Mouse (Mus musculus): ENCODE measurements around the gene Anp32a.

Anp32a gene

DNA sequence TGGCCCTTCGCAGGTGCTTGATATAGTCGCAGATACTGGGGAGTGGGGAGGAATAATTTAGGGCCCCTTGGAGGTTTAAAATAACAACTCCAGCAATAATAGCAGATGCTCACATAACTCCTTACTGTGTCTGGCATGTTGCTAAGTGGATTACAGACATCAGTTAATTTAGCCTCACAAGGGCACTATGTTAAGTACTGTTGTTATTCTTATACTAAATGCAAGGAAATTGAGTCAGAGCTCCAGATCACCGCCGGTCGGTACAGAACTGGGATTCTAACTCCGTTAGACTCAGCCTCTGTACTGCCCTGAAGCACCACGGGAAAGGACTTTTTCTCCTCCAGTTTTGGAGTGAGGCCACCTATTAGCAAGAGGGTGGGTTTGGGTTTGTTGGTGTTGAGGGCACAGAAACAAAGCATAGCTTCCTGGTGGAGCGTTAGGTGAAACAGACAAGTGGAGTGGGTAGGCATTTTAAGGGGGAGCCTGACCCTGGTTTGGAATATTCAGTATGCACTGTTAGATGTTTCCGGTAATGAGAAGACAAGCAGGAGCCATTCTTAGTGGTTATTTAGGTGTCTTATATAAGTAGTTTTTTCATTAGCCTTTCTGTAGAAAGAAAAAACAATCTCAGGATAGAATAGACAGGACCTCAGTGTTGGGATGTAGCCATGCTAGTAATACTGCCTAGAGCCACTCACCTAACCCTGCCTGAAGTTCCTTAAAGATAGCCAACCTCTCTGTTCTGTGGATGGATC, 4.7 kb downstream of the Anp32a start:
- CTCF ChIA-PET = interaction anchor here (0.9 kb wide), 1 partner anchor 30 kb away, joined by 3 read pairs; no protein-coding TSS in a partner anchor

DNA sequence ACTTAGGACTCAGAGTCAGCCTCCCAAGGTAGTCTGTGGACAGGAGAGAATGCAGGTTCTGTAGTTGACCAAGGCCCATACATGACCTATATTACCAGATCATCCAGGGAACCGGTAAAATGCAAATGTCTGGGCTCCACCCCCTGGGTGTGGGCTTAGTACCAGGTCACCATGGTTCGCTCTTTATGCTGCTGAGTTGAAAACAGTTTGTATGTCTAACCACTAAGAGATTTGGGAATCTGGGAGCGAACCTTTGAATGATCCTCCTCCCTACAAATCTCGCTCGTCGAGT, 5.2 kb downstream of the Anp32a start:
- CTCF ChIA-PET = interaction anchor here (0.6 kb wide), 1 partner anchor 34 kb away, joined by 3 read pairs; no protein-coding TSS in a partner anchor

DNA sequence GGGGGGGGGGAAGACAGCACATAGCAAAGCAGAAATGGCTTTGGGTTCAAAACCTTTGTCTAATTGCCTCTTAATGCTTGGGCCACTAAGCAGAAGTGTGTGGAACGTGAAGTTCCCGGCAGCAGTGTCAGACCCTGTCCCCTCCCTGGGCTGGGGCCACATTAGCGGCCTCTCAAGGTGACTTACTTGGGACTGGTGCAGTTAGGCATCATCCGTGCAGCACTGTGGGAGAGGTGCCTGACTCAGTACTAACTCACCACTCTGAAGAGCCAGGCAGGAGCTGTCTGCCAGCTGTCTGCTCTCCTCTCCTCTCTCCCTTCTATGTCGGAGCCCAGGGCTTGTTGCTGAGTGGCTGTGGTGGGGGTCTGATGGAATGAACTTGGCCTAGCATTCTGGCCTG, 6.1 kb downstream of the Anp32a start:
- CTCF ChIA-PET = interaction anchor here (0.6 kb wide), 2 partner anchors 33 to 38 kb away, joined by 3 read pairs; no protein-coding TSS in a partner anchor

DNA sequence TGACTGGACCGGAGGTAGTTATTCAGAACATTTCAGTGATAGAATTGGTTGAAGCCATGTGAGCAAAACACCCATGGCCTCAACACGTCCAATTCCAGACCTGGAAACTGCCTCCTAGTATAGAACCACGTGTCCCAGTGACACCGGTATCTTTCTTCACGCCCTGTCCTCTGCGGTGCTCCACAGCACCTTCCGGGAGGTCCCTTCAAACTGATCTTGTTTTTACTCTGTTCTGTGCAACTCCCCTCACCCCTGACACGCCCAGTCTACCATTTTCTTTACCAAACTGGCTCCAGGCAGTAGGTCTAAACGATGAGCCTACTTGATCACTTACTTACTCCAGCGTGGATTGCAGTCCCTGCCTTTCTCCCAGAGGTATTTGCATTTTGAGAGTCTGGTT, 7.0 kb downstream of the Anp32a start:
- CTCF ChIA-PET = no interaction called here

DNA sequence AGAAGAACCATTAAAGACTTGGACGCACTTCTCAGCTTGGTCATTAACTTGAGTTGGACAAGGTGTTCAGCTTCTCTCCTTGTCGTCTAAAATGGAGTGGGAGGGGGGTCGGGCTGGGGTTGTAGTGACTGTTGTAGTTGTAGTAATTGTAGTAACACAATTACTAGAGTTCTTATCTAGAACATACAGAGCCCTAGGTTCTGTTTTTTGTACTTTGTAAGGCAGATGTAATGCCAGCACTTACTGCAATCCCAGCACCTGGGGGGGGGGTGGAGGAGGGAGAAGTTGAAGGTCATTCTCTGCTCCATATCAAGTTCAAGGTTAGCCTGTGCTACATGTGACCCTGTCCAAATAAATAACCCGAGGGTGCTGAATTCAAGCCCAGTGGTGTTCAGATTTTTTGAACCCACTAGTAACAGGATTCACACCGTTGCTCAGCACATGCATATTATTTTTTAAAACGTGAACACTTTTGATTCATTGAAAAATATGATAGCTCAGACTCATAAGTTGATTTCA, 7.4 kb downstream of the Anp32a start:
- CTCF ChIA-PET = no interaction called here

DNA sequence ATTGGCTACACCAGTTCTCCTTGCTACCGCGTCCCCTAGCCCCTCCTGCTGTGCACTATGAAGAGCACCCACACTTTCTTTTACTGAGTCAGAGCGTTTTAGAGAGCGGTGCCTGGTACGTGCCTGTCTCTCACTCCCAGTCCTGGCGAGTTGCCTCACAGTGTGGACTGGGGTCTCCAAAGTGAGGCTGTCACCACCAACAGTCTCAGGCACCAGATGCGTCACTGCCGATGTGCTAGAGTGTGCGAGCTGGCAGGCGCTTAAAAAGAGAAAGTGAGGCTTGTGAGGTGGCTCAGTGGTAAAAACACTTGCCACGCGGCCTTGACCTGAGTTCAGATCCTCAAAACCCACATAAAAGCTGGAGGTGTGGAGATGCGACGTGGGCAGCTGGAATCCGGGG, 8.2 kb downstream of the Anp32a start:
- CTCF ChIA-PET = interaction anchor here (0.6 kb wide), 2 partner anchors 21 to 39 kb away, joined by 3 read pairs; no protein-coding TSS in a partner anchor

DNA sequence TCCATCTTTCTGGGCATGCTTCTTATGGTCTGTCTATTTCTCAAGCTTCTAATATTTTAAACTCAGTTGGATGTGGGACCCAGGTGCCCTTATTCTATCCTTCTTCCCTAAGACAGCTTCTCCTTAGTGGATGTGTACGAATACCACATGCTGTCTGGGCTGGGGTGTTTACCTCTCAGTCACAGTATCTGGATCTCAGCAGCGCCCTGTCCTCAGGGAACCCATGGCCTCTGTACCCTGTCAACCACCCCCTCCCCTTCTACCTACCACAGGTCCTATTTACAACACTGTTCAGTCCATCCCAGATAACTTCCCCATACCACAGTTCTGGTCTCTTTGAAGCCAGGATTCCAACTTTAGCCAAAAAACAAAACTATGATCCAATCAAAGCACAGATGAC, 9.6 kb downstream of the Anp32a start:
- CTCF ChIA-PET = interaction anchor here (0.6 kb wide), 1 partner anchor 25 kb away, joined by 8 read pairs; no protein-coding TSS in a partner anchor

DNA sequence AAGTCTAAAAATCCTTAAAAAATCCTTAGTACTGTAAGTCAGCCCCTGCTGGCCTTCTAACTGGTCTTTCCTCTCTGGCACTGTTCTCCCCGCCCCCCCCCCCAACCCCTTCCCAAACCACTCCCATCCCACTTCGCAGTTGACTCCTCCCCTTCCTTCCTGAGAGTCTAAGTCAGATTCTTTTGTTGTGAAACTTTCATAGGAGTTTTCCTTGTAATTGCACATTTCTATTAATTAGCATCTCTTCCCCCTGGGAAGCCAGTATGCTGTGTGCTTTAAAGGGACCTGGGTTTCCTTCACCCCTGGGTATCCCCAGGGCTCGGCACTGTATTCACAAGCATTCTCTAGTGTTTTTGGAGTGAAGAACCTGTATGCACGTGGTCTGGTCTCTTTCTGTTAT, 10.1 kb downstream of the Anp32a start:
- CTCF ChIA-PET = interaction anchor here (0.6 kb wide), 1 partner anchor 25 kb away, joined by 8 read pairs; no protein-coding TSS in a partner anchor

DNA sequence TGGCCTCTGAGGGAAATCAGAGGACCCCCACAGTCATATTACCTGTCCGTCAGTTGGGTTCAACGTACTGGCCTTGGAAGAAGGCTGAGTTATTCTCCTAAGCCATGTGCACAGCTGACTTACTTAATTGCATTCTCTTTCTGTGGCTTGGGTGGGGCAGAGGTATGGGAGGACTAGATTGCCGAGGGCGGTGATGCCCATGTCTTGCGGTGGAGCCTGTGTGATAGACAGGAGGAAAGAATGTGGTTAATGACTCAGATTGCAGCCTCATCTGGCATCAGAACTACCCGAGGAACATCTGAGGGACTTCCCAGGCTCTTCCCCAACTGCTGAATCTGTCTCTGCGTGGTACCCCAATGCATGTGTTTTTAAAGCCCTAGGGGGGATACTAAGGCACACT, 12.7 kb downstream of the Anp32a start:
- CTCF ChIA-PET = interaction anchor here (1.0 kb wide), 1 partner anchor 9 kb away, joined by 12 read pairs; no protein-coding TSS in a partner anchor

DNA sequence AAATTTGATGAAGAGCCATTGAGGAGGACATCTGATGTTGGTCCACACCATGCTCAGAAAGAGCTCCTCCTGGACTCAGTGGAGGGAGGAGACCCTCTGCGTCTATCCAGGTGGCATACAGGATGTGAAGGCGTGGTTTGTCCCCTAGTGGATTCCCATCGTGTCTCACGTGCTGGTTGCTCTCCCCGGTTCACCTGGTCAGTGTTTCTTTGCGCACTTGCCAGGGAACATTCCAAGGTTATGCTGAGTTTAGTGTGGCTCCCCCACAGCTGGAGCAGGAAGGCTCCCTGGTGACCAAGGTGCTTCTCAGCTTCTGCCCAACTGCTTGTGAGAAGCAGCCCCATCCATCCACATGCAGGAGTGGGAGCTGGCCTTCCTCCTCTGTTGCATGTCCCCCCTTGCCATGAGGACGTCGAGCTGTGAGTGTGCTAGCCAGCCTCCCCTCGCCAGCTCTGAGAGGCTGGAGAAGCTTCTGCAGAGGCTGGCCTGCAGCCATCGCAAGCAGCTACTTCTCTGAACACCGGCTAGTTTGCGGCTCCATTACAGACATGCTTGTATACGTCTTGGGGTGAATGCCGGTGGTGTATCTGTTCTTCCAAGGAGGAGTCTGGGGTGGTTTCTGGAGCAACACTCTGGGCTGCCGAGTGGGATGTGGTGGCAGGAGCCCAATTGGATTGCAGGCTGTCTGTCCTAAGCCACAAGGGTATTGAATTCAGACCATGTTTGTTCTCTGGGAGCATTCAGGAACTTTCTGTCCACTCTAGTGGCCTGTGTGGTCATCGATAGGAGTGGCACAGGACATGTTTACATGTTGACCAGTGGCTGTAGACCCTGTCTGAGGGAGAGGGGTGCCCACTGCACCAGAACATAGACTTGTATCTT, 14.0 kb downstream of the Anp32a start:
- CTCF ChIA-PET = no interaction called here

DNA sequence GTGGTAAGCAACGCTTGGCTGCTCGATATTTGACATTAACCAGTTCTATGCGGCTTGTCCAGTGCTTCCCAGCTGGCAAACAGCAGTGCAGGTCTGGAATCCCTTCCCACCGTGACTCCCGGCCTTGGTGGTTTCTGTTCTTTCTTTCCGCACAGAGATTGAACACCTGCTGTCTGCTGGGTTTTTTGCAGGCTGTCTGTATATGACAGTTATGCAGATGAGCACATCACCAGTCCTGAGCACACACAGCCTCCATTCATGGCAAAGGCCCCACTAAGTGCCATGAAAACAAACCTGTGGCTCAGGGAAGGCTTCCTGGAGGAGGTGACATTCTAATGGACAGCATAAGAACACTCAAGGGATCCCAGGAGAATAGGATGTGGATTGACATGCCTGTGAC, 14.7 kb downstream of the Anp32a start:
- CTCF ChIA-PET = no interaction called here

DNA sequence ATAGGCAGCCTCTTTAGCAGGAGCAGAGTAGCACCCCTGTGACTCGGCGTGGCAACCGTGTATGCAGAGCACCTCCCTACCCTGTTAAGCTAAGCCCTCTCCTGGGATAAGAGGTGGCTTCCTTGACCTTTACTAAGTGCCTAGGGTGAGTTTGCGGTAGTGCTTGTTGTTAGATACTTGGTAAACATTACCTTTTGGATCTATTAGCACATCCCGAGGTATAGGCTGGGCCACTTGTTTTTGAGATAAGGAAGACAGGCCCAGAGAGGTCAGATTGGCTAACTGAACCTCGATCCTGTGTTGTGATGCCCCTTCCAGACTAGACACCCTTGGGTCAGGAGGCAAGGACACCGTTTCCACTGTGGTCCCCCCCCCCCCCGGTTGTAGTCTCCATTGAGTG, 16.5 kb downstream of the Anp32a start:
- CTCF ChIA-PET = no interaction called here

DNA sequence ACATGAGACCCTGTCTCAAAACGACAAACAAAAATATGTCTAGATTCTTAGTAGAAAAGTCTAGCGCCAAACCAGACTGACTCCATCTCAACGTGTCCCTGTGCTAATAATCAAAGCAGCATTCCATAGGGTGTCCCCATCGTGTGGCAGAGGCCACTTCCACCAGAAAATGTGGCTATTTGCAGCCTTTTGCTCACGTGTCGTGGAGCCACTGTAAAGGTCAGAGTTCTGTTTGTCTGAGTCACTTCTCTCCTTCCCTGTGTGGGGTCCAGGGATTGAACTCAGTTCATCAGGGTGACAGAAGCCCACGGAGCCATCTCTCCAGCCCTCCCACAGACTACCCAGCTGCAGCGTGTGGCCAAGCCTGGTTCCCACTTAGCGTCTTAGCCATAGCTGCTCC, 17.8 kb downstream of the Anp32a start:
- CTCF ChIA-PET = no interaction called here

DNA sequence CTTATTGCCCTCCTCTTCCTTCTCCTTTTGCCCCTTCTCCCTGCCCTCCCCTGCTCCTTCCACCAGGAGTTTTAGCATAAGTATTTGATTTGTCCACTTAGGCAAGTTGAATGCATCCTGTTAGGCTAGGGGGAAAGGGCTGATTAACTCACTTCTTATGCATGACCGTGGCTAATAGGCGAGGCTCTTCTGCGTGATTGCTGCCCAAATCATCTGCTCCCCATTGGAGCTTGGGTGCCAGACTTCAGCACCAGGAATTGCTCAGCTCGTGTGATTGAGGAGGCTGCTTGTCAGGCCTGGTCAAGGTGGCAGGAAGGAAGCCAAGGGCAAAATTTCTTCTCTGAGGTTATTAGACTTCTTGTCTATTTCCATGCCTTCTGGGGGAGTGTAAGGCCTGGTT, 19.8 kb downstream of the Anp32a start:
- CTCF ChIA-PET = no interaction called here

DNA sequence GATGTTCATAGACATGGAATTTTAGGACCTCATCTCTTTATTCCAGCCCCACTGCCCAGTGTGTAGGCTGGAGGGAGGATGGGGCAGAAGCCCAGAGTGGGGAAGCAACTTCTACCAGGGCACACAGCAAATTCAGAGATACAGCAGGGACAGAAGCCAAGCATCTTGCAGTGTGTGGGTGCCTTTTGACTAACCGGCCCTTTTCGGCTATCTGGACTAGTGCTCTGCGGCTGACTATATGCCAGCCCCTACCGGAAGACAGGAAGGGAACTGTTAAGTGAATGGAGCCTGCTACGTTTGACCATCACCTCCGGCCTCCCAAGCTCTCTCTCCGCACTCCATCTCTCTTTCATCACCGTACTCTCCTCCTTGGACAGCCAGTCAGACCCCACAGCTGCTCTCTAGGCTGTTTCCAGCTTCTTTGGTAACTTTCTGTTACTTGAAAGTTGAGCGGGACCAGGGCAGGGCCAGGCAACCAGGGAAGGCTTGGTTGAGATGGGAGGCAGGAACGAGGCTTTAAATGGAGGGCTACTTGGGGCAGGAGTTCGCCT, 21.8 kb downstream of the Anp32a start:
- CTCF ChIA-PET = no interaction called here

DNA sequence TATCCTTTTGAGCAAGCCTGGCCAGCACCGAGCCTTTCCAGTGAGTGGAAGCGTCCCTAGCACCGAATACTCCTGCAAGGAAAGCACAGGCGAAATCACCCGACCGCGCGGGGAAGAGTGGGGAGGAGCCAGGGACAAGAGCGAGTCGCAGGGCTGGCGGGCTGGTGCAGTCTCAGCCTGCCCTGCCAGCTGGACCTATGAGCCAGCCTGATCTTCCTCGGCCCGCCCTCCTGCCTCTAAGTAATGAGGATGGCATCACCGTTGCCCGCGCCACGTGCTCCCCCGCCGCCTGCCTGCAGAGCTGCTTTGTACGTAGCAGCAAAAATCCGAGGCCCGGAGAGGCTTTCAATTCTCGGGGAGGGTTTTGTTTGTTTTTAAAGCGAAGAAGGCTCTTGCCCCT, 22.5 kb downstream of the Anp32a start:
- CTCF ChIA-PET = no interaction called here

DNA sequence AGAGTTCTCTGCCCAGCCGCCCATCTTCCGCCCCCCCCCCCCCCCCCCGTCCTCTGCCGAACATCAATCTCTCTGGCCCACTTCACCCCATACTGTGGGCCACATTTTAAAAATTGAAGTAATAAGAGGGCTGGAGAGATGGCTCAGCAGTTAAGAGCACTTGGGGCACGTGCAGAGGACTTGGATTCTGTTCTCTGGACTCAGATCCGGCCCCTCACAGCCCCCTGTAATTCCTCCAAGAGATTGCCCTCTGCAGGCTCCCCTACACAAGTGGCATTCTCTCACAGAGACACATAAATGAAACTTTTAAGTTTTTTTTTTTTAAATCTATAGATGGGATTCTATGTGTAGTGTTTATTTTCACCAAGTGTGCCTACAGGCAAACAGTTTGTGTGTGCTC, 23.1 kb downstream of the Anp32a start:
- CTCF ChIA-PET = no interaction called here

DNA sequence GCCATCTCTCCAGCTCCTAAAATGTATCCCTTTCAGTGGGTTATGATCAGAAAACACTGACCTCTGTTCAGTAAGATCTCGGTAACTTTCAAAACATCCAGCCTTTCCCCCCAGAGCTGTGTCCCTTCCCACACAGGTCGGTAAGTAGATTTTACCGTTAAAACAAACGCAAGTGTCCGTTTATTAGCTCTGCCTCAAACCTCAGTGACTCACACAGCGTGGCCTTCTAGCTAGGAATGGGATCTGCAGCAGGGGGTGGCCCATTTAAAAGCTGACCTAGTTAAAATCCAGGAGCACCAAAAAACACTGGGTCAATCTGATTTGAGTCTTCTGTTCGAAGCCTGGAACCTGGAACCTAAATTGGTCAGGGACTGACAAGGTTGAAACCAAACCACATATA, 23.7 kb downstream of the Anp32a start:
- CTCF ChIA-PET = no interaction called here

DNA sequence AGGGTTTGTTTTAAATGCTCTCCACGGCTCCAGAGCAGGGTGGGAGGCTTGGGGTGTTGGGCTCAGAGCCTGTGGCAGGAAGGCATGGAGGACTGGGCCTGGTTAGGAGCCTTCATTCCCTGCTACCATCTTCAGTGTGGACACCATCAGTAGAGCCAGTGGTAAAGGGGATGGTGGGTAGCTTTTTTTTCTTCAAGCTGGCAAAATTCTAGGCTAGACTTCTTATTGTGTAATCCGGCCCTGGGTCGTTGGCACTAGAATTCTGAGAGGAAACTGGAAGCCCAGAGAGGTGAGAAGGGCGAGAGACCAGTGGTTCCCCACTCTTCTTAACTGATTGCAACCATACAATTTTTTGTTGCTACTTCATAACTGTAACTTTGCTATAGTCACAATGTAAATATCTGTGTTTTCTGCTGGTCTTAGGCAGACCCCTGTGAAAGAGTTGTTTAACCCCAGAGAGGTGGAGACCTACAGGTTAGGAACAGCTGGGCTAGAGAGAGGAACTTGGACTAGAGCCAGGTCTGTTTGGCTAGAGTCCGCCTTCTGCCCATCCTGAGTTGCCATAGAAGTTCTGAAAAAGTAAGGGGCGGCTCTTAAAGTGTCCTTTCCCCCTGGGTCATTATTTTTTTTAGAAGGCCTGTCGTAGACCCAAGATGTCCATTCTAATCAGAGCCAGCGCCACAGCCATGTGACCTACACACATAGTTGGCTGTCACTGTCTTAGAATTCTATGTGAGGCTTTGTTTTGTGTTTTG, 24.4 kb downstream of the Anp32a start:
- CTCF ChIA-PET = no interaction called here

DNA sequence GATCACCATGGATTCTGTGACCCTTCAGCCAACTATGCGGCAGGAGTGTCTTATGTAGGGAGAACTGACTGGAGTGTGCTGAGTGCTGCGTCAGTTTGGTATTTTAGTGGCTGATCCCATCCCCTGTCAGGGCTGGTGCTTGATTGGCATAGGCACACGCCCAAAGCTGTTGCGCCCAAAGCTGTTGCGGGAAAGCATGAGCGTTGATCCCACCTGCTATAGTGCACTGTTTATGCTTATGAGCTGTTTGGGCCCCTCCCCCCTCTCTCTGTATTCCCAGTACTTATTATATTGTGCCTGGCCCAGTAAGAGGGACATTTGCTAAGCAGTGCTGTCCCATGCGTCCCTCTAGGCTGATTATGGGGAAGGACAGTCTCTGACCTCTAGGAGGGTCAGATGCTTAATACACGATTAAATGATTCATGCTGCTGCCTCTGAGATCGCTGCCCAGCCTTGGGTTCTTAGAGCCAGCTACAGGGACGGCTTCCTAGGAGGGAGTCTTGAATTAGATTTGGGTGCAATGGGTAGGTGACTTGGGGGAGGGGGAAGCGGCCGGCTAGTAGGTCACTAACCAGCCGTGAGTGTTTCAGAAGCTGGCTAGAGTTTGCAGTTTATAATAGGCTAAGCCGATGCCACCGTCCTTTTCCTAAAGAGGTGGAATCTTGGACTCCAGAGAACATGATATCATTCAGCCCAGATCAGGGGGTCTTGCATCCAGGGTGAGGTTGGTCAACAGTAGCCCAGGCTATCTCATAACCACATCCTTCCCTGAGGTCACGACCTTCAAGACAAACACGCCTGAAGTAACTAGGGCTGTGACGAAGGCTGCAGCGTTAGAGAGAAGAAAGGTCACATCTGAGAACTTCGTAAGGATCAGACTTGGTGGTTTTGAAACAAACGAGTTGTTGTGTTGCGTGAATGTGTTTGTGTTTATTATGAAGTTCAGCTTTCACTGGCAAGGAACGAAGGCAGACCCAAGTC, 25.7 kb downstream of the Anp32a start:
- CTCF ChIA-PET = no interaction called here
